Mouse (Mus musculus): Measurements from ENCODE around the gene Spata2l. TPM values are rescaled to one million over a fixed set of nuclear protein-coding genes. Genes with fewer than 3 reads are reported as not detected.
"Not testable (repeated sequence)": the region's sequence is repeated elsewhere in the genome, so short reads cannot be mapped to it uniquely, and the experiment has no call there.

The Spata2l gene
- polyA plus RNA-seq, 1 experiment from 2014 or later, result 4.8 TPM

DNA sequence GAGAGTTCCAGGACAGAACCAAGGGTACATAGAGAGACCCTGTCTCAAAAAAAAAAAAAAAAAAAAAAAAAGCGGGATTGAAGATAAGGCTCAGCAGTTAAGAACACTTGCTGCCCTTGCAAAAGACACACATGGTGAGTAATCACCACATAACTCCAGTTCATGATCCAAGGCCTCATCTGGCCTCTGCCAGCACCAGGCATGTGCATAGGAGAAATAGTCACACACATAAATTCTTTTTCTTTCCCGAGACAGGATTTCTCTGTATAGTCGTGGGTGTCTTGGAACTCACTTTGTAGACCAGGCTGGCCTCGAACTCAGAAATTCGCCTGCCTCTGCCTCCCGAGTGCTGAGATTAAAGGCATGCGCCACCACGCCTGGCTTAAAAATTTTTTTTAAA, 21.6 kb upstream of the Spata2l start:
- not testable (repeated sequence) for H3K27ac ChIP-seq (replicated peaks); H3K4me3 ChIP-seq; ATAC-seq (replicated peaks); H3K4me2 ChIP-seq (replicated peaks); H3K9ac ChIP-seq (replicated peaks); H3K9me3 ChIP-seq; H3K27me3 ChIP-seq
- WGBS, result 92% methylated on average over 8 of the region's 8 CpGs
- H3K4me1 ChIP-seq, result peaks cover 21% of the 10 kb centered on the region
- peaks cover 50% of the 10 kb centered on the region for H3K36me3 ChIP-seq

DNA sequence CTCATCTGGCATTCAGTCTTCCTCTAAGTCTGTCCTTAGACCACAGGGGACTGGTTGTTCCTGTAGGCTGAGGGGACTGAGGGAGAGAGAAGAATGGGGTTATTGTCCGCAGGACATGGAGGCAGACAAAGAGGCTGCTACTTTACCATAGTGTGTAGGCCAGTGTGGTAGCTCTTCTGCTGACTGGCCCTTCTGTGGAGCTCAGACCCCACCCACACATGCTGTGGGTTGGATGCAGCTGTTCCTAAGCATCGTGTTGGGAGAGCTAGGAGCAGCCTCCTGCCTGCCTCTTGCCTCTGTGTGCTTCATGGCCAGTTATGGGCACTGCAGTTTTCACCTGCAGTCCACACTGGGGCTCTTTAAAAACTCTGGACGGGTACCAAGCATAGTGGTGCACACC, 21.1 kb upstream of the Spata2l start:
- no peak for ATAC-seq (replicated peaks)
- H3K36me3 ChIP-seq, result peaks cover 48% of the 10 kb centered on the region
- WGBS, result 83% methylated on average over 3 of the region's 3 CpGs

DNA sequence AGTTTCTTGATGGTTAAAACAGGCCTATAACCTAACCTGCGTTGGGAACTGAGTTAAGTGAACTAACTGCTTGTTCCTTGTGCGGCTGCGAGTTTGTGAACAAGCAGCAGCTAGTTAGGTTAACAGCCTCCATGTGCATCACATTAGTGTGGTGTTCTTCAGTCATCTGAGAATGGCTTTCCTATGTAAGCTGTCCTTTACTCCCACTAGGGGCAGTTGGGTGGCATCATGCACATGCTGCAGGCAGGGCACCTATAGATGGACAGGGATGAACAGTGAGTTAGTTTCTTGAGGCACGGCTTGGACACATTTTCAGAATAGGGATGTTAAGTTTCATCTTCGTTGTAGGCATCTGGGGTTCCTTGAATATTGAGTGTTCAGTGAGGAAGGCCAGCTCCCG, 19.1 kb upstream of the Spata2l start:
- Histone ChIP-seq H3K4me2 (replicated peaks) (peak overlapping the region; percentile 79), H3K4me1 (peaks cover 22% of the 10 kb centered on the region), H3K36me3 (peaks cover 52% of the 10 kb centered on the region), H3K27ac (replicated peaks) (no peak overlapping the region), H3K9me3 (no peaks in the 10 kb centered on the region), H3K27me3 (no peaks in the 10 kb centered on the region), H3K4me3 (peak overlapping the region; percentile 87), H3K9ac (replicated peaks) (peak overlapping the region; percentile 97)
- 68% methylated on average over 6 of the region's 6 CpGs for WGBS
- ATAC-seq (replicated peaks), result no peak

More for the DNA sequence above, 21.1 kb upstream of the Spata2l start:
- Histone ChIP-seq H3K4me1 (peaks cover 22% of the 10 kb centered on the region), H3K9ac (replicated peaks) (no peak overlapping the region), H3K4me2 (replicated peaks) (no peak overlapping the region), H3K4me3 (no peak overlapping the region), H3K27ac (replicated peaks) (no peak overlapping the region), H3K27me3 (no peaks in the 10 kb centered on the region), H3K9me3 (no peaks in the 10 kb centered on the region)

DNA sequence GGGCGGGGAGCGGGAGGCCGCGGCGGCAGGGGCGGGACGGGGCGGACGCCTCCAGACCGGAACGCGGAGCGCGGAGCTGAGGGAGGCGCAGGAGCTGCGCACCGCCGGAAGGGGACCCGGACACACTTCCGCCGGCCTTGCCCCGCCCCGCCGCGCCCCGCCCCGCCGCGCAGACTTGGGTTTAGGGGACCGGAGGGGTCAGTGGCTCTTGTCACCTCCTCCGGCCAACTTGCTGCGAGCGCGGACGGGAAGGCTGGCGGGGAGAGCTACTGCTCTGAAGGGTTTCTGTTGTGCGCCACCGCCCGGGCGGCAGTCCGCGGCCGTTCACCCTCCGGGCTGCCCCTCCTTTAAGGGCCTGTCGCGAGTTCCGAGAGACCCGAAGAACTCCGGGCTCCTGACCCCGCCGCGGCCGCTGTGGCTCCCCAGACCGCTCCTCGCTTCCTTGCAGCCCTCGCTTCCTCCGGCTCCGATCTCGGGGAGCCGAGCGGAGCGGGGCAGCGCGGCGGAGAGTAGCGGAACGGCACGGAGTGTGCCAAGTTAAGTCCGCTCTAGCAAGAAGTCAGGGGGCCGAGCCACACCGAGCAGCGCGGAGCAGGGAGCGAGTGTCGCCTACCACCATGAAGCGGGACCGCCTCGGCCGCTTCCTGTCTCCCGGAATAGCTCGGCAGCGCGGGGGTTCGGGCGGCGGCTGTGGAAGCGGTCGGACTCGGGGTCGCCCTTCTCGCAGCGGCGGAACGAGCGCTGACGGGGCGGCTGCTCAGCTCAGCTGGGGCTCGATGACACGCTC, 18.3 kb upstream of the Spata2l start, which contains the start of the genes Zfp276 and Vps9d1:
Gene Zfp276, plus strand, starts transcription at position 97 of the 787 bp plus-strand sequence.
Gene Vps9d1, minus strand, starts transcription at position 250 of the 787 bp plus-strand sequence.
- under 1% methylated on average over 95 of the region's 99 CpGs for WGBS
- Histone ChIP-seq H3K27me3 (no peaks in the 10 kb centered on the region), H3K36me3 (peaks cover 52% of the 10 kb centered on the region), H3K9ac (replicated peaks) (peak within 1 kb of the TSS; percentile 97), H3K9me3 (no peaks in the 10 kb centered on the region), H3K4me2 (replicated peaks) (peak within 1 kb of the TSS; percentile 79), H3K4me1 (peaks cover 22% of the 10 kb centered on the region), H3K4me3 (peak within 1 kb of the TSS; percentile 87), H3K27ac (replicated peaks) (peak within 1 kb of the TSS; percentile 85)
- peak; percentile 97 for ATAC-seq (replicated peaks)

- Histone ChIP-seq H3K36me3 (peaks cover 53% of the 10 kb centered on the region), H3K4me1 (peaks cover 22% of the 10 kb centered on the region), H3K9me3 (no peaks in the 10 kb centered on the region), H3K9ac (replicated peaks) (peak overlapping the region; percentile 97), H3K4me3 (peak overlapping the region; percentile 87), H3K4me2 (replicated peaks) (peak overlapping the region; percentile 79), H3K27ac (replicated peaks) (peak overlapping the region; percentile 85), H3K27me3 (no peaks in the 10 kb centered on the region)
- peak; percentile 75 for ATAC-seq (replicated peaks)
- 0% methylated on average over 40 of the region's 40 CpGs for WGBS
These were observed 17.5 kb upstream of the Spata2l start for GRCm38 (mm10) chr8:123253451-123254098.

- H3K4me1 ChIP-seq, result peaks cover 22% of the 10 kb centered on the region
- peaks cover 53% of the 10 kb centered on the region for H3K36me3 ChIP-seq
- peak overlapping the region; percentile 87 for H3K4me3 ChIP-seq
- H3K4me2 ChIP-seq (replicated peaks), result peak overlapping the region; percentile 79
- peak overlapping the region; percentile 97 for H3K9ac ChIP-seq (replicated peaks)
- H3K27me3 ChIP-seq, result no peaks in the 10 kb centered on the region
- no peak overlapping the region; the same call in 1 of the 2 replicates for H3K27ac ChIP-seq (replicated peaks)
- H3K9me3 ChIP-seq, result no peaks in the 10 kb centered on the region
- ATAC-seq (replicated peaks), result no peak
- 48% methylated on average over 4 of the region's 4 CpGs for WGBS
These were observed 16.9 kb upstream of the Spata2l start for GRCm38 (mm10) chr8:123252925-123253324.

- Histone ChIP-seq H3K27me3 (no peaks in the 10 kb centered on the region), H3K4me3 (no peak overlapping the region), H3K4me1 (peaks cover 22% of the 10 kb centered on the region), H3K9me3 (no peaks in the 10 kb centered on the region), H3K9ac (replicated peaks) (no peak overlapping the region), H3K27ac (replicated peaks) (no peak overlapping the region), H3K36me3 (peaks cover 55% of the 10 kb centered on the region), H3K4me2 (replicated peaks) (no peak overlapping the region)
- 89% methylated on average over 5 of the region's 5 CpGs for WGBS
- no peak for ATAC-seq (replicated peaks)
These were observed 14.9 kb upstream of the Spata2l start for GRCm38 (mm10) chr8:123250940-123251339.

DNA sequence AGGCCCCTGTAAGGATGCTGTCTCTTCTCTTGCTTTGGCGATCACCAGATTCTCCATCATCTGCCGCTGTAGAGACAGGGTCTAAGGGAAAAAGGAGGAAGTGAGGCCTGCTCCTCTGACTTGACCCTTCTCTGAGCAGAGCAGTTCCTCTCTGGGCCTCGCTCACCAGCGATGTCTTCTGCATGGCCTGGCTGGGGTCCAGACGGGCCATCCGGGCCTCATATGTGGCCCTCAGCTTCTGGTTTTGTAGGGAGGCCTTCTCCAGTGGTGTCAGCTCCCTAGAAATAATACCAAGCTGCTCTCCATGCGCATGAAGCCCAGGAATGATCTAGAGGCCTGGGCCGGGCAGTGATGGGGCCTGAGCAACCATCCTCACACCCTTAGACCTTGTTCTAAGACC, 12.6 kb upstream of the Spata2l start:
- Histone ChIP-seq H3K27ac (replicated peaks) (no peak overlapping the region), H3K9ac (replicated peaks) (no peak overlapping the region), H3K4me2 (replicated peaks) (no peak overlapping the region), H3K4me3 (no peak overlapping the region), H3K4me1 (peaks cover 9% of the 10 kb centered on the region), H3K9me3 (no peaks in the 10 kb centered on the region), H3K27me3 (no peaks in the 10 kb centered on the region), H3K36me3 (peaks cover 70% of the 10 kb centered on the region)
- 94% methylated on average over 7 of the region's 8 CpGs for WGBS
- ATAC-seq (replicated peaks), result no peak

GRCm38 (mm10) chr8:123247748-123248147, 11.7 kb upstream of the Spata2l start:
- no peak for ATAC-seq (replicated peaks)
- 95% methylated on average over 6 of the region's 6 CpGs for WGBS
- H3K9ac ChIP-seq (replicated peaks), result no peak overlapping the region
- no peak overlapping the region for H3K4me2 ChIP-seq (replicated peaks)
- H3K27ac ChIP-seq (replicated peaks), result no peak overlapping the region
- H3K4me3 ChIP-seq, result no peak overlapping the region
- no peaks in the 10 kb centered on the region for H3K9me3 ChIP-seq
- peaks cover 73% of the 10 kb centered on the region for H3K36me3 ChIP-seq
- no peaks in the 10 kb centered on the region for H3K27me3 ChIP-seq
- peaks cover 2% of the 10 kb centered on the region for H3K4me1 ChIP-seq

GRCm38 (mm10) chr8:123245543-123245942, 9.5 kb upstream of the Spata2l start:
- Histone ChIP-seq H3K4me3 (no peak overlapping the region), H3K4me1 (no peaks in the 10 kb centered on the region), H3K9me3 (no peaks in the 10 kb centered on the region), H3K27ac (replicated peaks) (no peak overlapping the region), H3K9ac (replicated peaks) (no peak overlapping the region), H3K36me3 (peaks cover 73% of the 10 kb centered on the region), H3K4me2 (replicated peaks) (no peak overlapping the region), H3K27me3 (no peaks in the 10 kb centered on the region)
- 94% methylated on average over 12 of the region's 12 CpGs for WGBS
- no peak for ATAC-seq (replicated peaks)

DNA sequence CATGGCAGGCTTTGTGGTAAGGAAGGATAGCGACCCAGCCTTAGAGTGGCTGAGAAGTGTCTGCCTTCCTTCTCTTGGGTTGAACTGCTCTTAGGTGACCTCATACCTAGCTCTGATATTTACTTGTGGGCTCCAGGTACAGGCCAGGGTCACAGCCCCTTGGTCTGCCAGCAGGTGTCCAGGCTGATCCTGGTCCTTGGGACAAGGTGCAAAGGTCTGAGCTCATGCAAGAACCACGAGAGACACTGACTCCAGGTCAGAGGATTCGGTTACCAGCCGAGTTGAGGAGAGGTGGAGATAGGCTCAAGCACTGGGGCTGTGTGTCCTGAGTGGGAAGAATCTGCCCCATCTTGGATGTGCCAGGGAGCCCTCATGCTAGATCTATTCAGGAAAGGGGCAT, 8.3 kb upstream of the Spata2l start:
- H3K4me3 ChIP-seq, result no peak overlapping the region
- ATAC-seq (replicated peaks), result no peak
- no peaks in the 10 kb centered on the region for H3K4me1 ChIP-seq
- no peaks in the 10 kb centered on the region for H3K27me3 ChIP-seq
- H3K36me3 ChIP-seq, result peaks cover 62% of the 10 kb centered on the region
- H3K9me3 ChIP-seq, result no peaks in the 10 kb centered on the region
- H3K27ac ChIP-seq (replicated peaks), result no peak overlapping the region
- 98% methylated on average over 4 of the region's 4 CpGs for WGBS
- H3K4me2 ChIP-seq (replicated peaks), result no peak overlapping the region
- no peak overlapping the region for H3K9ac ChIP-seq (replicated peaks)

DNA sequence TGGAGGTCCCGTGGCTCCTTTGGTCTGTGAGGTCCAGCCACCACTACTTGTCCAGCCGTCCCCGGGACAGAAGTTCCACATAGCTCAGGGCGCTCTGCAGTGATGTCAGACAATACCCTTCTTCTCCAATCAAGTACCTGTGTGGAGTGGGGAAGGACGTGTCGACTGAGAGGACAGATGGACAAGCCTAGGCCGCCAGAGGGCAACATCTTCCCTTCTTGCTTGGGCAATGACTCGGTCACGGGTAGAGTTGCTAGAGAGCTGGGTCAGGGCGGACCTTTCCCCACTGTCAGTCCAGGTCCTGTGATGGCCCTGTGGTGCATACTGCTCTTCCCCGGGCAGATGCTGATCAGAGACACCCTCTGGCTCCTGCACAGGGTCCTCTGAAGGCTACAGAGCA, 7.0 kb upstream of the Spata2l start:
- no peak overlapping the region for H3K9ac ChIP-seq (replicated peaks)
- 73% methylated on average over 11 of the region's 11 CpGs for WGBS
- H3K36me3 ChIP-seq, result peaks cover 48% of the 10 kb centered on the region
- H3K4me1 ChIP-seq, result no peaks in the 10 kb centered on the region
- no peak overlapping the region for H3K4me3 ChIP-seq
- H3K27me3 ChIP-seq, result no peaks in the 10 kb centered on the region
- no peak overlapping the region for H3K27ac ChIP-seq (replicated peaks)
- no peak for ATAC-seq (replicated peaks)
- no peaks in the 10 kb centered on the region for H3K9me3 ChIP-seq
- H3K4me2 ChIP-seq (replicated peaks), result no peak overlapping the region
